Mouse (Mus musculus): Measurements from ENCODE around the gene Camk2d. TPM values are rescaled to one million over a fixed set of nuclear protein-coding genes. Genes with fewer than 3 reads are reported as not detected.

Camk2d gene
- total and polyA plus RNA-seq, 2 experiments from 2014 or later: 95.3 to 178 TPM

DNA sequence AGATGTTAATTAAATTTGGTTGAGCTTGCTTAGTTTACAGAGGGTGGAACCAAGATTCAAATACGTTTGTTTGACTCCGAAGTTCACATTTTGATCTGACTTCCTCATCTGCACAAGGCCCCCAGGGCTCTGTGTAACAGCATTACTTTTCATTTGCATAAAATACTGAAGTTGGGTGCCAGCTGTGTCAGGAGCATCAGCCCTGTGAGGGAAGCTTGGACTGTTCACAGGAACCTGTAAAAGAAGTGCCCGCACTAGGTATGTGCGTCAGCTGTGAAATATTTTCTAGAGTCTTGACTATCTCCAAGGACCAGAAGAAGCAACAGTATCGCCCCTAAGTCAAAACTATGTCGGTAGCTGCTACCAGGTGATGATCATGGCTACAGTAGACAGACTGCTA, 100.5 kb downstream of the Camk2d start:
- ATAC-seq: no peak
- no peak overlapping the region for H3K9ac ChIP-seq (replicated peaks; ENCODE audit: low read length)
- H3K36me3 ChIP-seq (ENCODE audit: insufficient read depth, low read length): no peaks in the 10 kb centered on the region
- H3K9me3 ChIP-seq (ENCODE audit: low read length): no peaks in the 10 kb centered on the region
- H3K4me2 ChIP-seq (ENCODE audit: low read depth, low read length): no peak overlapping the region
- no peak overlapping the region for H3K27ac ChIP-seq
- 88% methylated on average over 6 of the region's 6 CpGs for WGBS
- no peak for TF ChIP-seq CTCF (IDR thresholded peaks at IDR 0.05; ENCODE audit: low read depth)
- H3K4me1 ChIP-seq (ENCODE audit: insufficient read depth, low read length): peaks cover 10% of the 10 kb centered on the region; the same call in 1 of the 2 replicates
- no peak overlapping the region for H3K4me3 ChIP-seq (ENCODE audit: low read length)
- H3K27me3 ChIP-seq (ENCODE audit: insufficient read depth, low read length): no peaks in the 10 kb centered on the region
- no peak for DNase-seq (ENCODE audit: low spot score)

DNA sequence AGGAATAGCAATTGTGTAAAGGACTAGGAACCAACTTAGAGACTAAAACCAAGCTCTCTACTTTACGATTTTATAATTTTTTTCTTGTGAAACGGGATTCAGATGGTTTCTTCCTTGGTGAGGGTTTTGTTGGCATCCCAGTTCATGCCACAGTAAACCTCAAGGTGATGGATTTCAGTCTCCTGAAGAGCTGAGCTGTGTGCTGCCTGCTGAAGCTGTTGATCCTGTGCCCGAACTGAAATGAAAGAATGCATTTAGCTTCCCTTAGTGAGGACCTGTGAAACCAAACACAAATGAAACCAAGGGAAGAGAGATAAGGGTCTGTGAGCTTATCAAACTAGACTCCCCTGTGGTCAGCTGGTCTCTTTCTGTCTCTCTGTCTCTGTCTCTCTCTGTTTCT, 103.6 kb downstream of the Camk2d start:
- Histone ChIP-seq H3K27me3 (ENCODE audit: insufficient read depth, low read length) (no peaks in the 10 kb centered on the region), H3K4me1 (ENCODE audit: insufficient read depth, low read length) (0 out of 2 replicates have a peak, but pooled peaks cover 6% of the 10 kb centered on the region), H3K9me3 (ENCODE audit: low read length) (no peaks in the 10 kb centered on the region), H3K4me3 (ENCODE audit: low read length) (no peak overlapping the region), H3K9ac (replicated peaks; ENCODE audit: low read length) (no peak overlapping the region), H3K4me2 (ENCODE audit: low read depth, low read length) (no peak overlapping the region), H3K27ac (no peak overlapping the region), H3K36me3 (ENCODE audit: insufficient read depth, low read length) (no peaks in the 10 kb centered on the region)
- TF ChIP-seq CTCF (IDR thresholded peaks at IDR 0.05; ENCODE audit: low read depth): no peak
- DNase-seq (ENCODE audit: low spot score): no peak
- ATAC-seq: no peak
- 84% methylated on average over 3 of the region's 3 CpGs for WGBS

DNA sequence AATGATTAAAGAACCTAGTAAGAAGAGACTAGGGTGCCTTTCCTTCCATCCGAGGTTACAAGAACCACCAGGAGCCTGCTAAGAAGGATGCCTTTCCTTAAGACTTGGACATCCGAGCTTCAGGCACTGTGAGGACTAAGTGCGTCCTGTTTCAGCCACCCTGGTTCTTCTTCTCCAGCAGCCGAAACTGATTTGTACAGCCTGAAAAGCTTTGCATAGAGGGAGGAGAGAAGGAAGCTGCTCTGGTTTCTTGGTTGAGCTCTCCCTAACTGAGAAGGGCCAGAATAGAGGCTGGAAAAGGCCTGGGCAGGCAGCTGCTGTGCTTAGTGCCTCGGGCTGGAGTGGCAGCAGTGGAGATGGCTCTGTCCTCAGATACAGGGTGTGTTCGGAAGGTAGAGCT, 105.0 kb downstream of the Camk2d start:
- ATAC-seq (no peak), DNase-seq (ENCODE audit: low spot score) (no peak)
- 91% methylated on average over 6 of the region's 6 CpGs for WGBS
- H3K27me3 ChIP-seq (ENCODE audit: insufficient read depth, low read length): no peaks in the 10 kb centered on the region
- H3K36me3 ChIP-seq (ENCODE audit: insufficient read depth, low read length): no peaks in the 10 kb centered on the region
- no peak overlapping the region for H3K4me3 ChIP-seq (ENCODE audit: low read length)
- H3K4me2 ChIP-seq (ENCODE audit: low read depth, low read length): no peak overlapping the region
- no peak overlapping the region for H3K9ac ChIP-seq (replicated peaks; ENCODE audit: low read length)
- TF ChIP-seq CTCF (IDR thresholded peaks at IDR 0.05; ENCODE audit: low read depth): no peak
- H3K27ac ChIP-seq: no peak overlapping the region
- H3K9me3 ChIP-seq (ENCODE audit: low read length): no peaks in the 10 kb centered on the region
- H3K4me1 ChIP-seq (ENCODE audit: insufficient read depth, low read length): no peaks in the 10 kb centered on the region

- no peak for TF ChIP-seq CTCF (IDR thresholded peaks at IDR 0.05; ENCODE audit: low read depth)
- Histone ChIP-seq H3K9ac (replicated peaks; ENCODE audit: low read length) (no peak overlapping the region), H3K27me3 (ENCODE audit: insufficient read depth, low read length) (no peaks in the 10 kb centered on the region), H3K9me3 (ENCODE audit: low read length) (no peaks in the 10 kb centered on the region), H3K4me3 (ENCODE audit: low read length) (no peak overlapping the region), H3K4me1 (ENCODE audit: insufficient read depth, low read length) (no peaks in the 10 kb centered on the region), H3K27ac (no peak overlapping the region), H3K36me3 (ENCODE audit: insufficient read depth, low read length) (no peaks in the 10 kb centered on the region), H3K4me2 (ENCODE audit: low read depth, low read length) (no peak overlapping the region)
- no peak for DNase-seq (ENCODE audit: low spot score)
- WGBS: 87% methylated on average over 6 of the region's 6 CpGs
- ATAC-seq: no peak
Measured at GRCm38 (mm10) chr3:126701586-126701985, 105.5 kb downstream of the Camk2d start.

GRCm38 (mm10) chr3:126705490-126705889, 109.4 kb downstream of the Camk2d start:
- peak; percentile 23 for DNase-seq (ENCODE audit: low spot score)
- 75% methylated on average over 1 of the region's 1 CpGs for WGBS
- H3K9me3 ChIP-seq (ENCODE audit: low read length): no peaks in the 10 kb centered on the region
- no peak overlapping the region for H3K9ac ChIP-seq (replicated peaks; ENCODE audit: low read length)
- 0 out of 2 replicates have a peak, but pooled peaks have one; percentile 29 for ATAC-seq
- no peak for TF ChIP-seq CTCF (IDR thresholded peaks at IDR 0.05; ENCODE audit: low read depth)
- H3K36me3 ChIP-seq (ENCODE audit: insufficient read depth, low read length): no peaks in the 10 kb centered on the region
- peak overlapping the region; percentile 6; the same call in 1 of the 2 replicates for H3K27ac ChIP-seq
- H3K4me1 ChIP-seq (ENCODE audit: insufficient read depth, low read length): no peaks in the 10 kb centered on the region
- no peak overlapping the region for H3K4me2 ChIP-seq (ENCODE audit: low read depth, low read length)
- H3K27me3 ChIP-seq (ENCODE audit: insufficient read depth, low read length): no peaks in the 10 kb centered on the region
- no peak overlapping the region for H3K4me3 ChIP-seq (ENCODE audit: low read length)

DNA sequence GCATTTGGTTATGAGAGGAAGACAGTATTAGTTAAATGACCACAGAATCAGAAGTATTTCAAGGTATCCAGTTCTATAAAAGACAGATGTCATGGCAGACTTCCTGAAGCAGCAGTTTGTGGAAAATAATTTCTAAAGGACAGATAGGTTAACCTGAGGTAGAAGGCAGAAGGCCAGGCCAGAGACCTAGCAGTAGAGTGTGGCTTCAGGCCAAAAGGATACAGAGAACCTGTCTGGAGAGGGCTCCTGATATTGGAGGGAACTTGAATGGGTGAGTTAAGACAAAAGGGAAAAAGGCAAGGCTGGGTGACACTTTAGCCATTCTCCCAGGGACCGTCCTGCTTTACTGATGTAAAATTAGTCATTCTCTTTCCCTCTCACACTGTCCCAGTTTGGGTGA, 118.2 kb downstream of the Camk2d start:
- no peak overlapping the region for H3K9ac ChIP-seq (replicated peaks; ENCODE audit: low read length)
- no peaks in the 10 kb centered on the region for H3K27me3 ChIP-seq (ENCODE audit: insufficient read depth, low read length)
- no peaks in the 10 kb centered on the region for H3K36me3 ChIP-seq (ENCODE audit: insufficient read depth, low read length)
- TF ChIP-seq CTCF (IDR thresholded peaks at IDR 0.05; ENCODE audit: low read depth): no peak
- no peak overlapping the region for H3K27ac ChIP-seq
- 50% methylated on average over 1 of the region's 1 CpGs for WGBS
- no peak for ATAC-seq
- DNase-seq (ENCODE audit: low spot score): no peak
- no peak overlapping the region for H3K4me3 ChIP-seq (ENCODE audit: low read length)
- no peaks in the 10 kb centered on the region for H3K9me3 ChIP-seq (ENCODE audit: low read length)
- no peak overlapping the region for H3K4me2 ChIP-seq (ENCODE audit: low read depth, low read length)
- H3K4me1 ChIP-seq (ENCODE audit: insufficient read depth, low read length): no peaks in the 10 kb centered on the region

DNA sequence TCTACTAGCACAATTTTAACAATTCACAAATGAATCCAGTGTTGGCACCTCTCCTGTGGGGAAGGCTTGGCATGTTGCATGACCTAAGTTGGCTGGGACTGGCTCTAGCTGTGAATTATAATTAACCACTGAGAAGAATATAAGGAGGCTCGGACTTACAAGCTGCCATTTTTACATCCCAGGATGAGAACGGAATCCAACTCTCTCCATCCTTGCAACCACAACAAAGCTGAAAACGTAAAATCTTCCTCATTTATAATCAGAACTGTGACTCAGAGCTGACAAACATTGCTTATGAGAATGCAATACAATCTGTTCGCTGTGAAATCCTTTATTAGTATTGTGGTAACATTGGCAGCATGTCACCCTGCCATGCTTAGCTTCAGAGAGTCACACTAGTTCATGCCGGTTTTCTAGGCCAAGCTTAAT, 126.9 kb downstream of the Camk2d start:
- no peak overlapping the region for H3K4me3 ChIP-seq (ENCODE audit: low read length)
- H3K27me3 ChIP-seq (ENCODE audit: insufficient read depth, low read length): no peaks in the 10 kb centered on the region
- H3K36me3 ChIP-seq (ENCODE audit: insufficient read depth, low read length): no peaks in the 10 kb centered on the region; the same call in 1 of the 2 replicates
- DNase-seq (ENCODE audit: low spot score) (peak; percentile 73), ATAC-seq (peak; percentile 72)
- H3K4me1 ChIP-seq (ENCODE audit: insufficient read depth, low read length): 0 out of 2 replicates have a peak, but pooled peaks cover 9% of the 10 kb centered on the region
- peak overlapping the region; percentile 27; the same call in 1 of the 2 replicates for H3K4me2 ChIP-seq (ENCODE audit: low read depth, low read length)
- 36% methylated on average over 5 of the region's 5 CpGs for WGBS
- no peaks in the 10 kb centered on the region for H3K9me3 ChIP-seq (ENCODE audit: low read length)
- no peak overlapping the region for H3K9ac ChIP-seq (replicated peaks; ENCODE audit: low read length)
- H3K27ac ChIP-seq: peak overlapping the region; percentile 72
- TF ChIP-seq CTCF (IDR thresholded peaks at IDR 0.05; ENCODE audit: low read depth): no peak

All from hindbrain, postnatal 0 days (tissue).